Mouse (Mus musculus) C2C12 (cell line): ENCODE data around the gene Plcg2.

ENCODE experiments used
- CEBPB ChIP-seq: IDR thresholded peaks from one replicate; pipeline ENCODE4 v1.6.1; 2011; ENCODE audit warnings: low read depth, mild to moderate bottlenecking, control low read depth, moderate library complexity
- CTCF ChIP-seq: IDR thresholded peaks from one replicate; pipeline ENCODE4 v1.5.1; 2011; ENCODE audit not compliant: control insufficient read depth, insufficient read depth, insufficient read length

- TF ChIP-seq CEBPB, result no peak
- no peak for TF ChIP-seq CTCF
Measured at GRCm38 (mm10) chr8:117632532-117632931, 134.4 kb downstream of the Plcg2 start.
